Mouse (Mus musculus) kidney, embryonic 16.5 days (tissue): Measurements from ENCODE around the gene Unc45a. TPM values are rescaled to one million over a fixed set of nuclear protein-coding genes. Genes with fewer than 3 reads are reported as not detected.

Experiments
- ATAC-seq: fragments of 200-750 bp; cut with Nextera tagmentation; 2 replicates; pipeline ENCODE4 v1.8.0; 2017; ENCODE audit warnings: moderate TSS enrichment; ENCODE audit not compliant: low FRiP score, low TSS enrichment
- H3K27ac ChIP-seq: fragments of 300-500 bp; sonication (generic); 2 replicates; pipeline ENCODE4 v1.5.1; 2014; ENCODE audit warnings: low read length
- H3K27me3 ChIP-seq: fragments of 300-500 bp; sonication (generic); 2 replicates; pipeline ENCODE4 v1.6.1; 2014; ENCODE audit warnings: low read length, control low read depth, mixed read lengths; ENCODE audit not compliant: insufficient read depth
- H3K36me3 ChIP-seq: fragments of 300-500 bp; sonication (generic); 2 replicates; pipeline ENCODE4 v1.6.1; 2014; ENCODE audit warnings: low read length, control low read depth, mixed read lengths; ENCODE audit not compliant: insufficient read depth
- H3K4me1 ChIP-seq: fragments of 300-500 bp; sonication (generic); 2 replicates; pipeline ENCODE4 v1.6.1; 2014; ENCODE audit warnings: low read length, control low read depth, mixed read lengths; ENCODE audit not compliant: insufficient read depth
- H3K4me2 ChIP-seq: fragments of 300-500 bp; sonication (generic); replicated peaks from 2 replicates; pipeline ENCODE4 v1.6.1; 2014; ENCODE audit warnings: low read depth, low read length
- H3K4me3 ChIP-seq: fragments of 300-500 bp; sonication (generic); 2 replicates; pipeline ENCODE4 v1.5.1; 2014; ENCODE audit warnings: mild to moderate bottlenecking, low read length
- H3K9ac ChIP-seq: fragments of 300-500 bp; sonication (generic); replicated peaks from 2 replicates; pipeline ENCODE4 v1.6.1; 2014; ENCODE audit warnings: low read length
- H3K9me3 ChIP-seq: fragments of 300-500 bp; sonication (generic); 2 replicates; pipeline ENCODE4 v1.6.1; 2016; ENCODE audit warnings: low read length, control low read depth
- WGBS: fragments of 180-500 bp; shearing (Covaris S2); extraction: QIAGEN DNeasy Blood & Tissue Kit; methylation state at CpG from one replicate; pipeline ENCODE4 v1.1.7; 2014; 5-methylcytosine and 5-hydroxymethylcytosine counted together
- polyA plus RNA-seq: library from polyadenylated mRNA; unstranded; fragments of >200 nt; fragmentation: Nextera tagmentation; extraction: Ambion mirVana; gene quantifications from 2 replicates; pipeline ENCODE4 v1.2.1, GENCODE M21; 2015

Gene Unc45a
- polyA plus RNA-seq, 1 experiment from 2014 or later, result 46.5 TPM

DNA sequence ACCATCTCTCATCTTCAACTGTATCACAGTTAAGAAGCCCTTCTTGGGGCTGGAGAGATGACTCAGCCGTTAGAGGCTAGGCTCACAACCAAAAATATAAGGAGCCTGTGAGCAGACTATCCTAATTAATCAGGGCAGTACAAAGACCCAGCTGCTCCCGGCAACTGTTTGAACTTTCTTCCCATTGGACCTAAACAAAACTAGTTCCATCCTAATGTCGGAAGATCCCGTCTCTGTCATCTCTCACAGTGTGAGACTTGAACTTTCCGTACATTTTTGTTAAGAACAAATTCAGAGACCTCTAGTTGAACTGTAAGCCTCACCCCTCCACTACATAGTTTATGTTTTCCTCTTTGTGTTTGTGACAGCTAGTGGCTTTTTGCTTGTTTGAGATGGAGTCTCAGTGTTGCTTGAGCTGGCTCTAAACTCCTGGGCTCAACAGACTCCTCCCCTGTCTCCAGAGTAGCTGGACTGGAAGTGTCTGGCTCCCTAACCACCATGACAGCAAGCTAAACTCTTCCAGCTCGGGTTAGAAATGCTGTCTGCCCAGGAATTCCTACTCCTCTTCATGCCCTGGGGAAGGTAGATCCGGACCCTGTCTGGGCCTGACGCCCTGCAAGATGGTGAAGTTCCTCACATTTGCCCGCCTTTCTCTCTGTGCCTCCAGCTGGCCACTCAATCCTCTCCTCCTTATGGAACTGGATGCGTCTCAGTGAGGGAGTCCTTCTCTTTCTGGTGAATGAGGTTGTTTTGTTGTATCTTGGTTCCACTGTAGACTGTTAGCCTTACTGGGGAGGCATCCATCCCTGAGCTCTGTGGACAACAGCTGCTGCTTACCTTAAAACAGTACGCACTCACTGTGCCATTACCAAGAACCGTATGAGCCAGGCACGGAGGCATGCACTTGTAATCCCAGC lies 7.1 kb upstream of the Unc45a start:
- H3K36me3 ChIP-seq, result peaks cover 20% of the 10 kb centered on the region; the same call in 1 of the 2 replicates

GRCm38 (mm10) chr7:80346830-80347229 lies 6.0 kb upstream of the Unc45a start:
- Histone ChIP-seq H3K27ac (peak overlapping the region; percentile 72; the same call in 1 of the 2 replicates), H3K36me3 (peaks cover 16% of the 10 kb centered on the region; the same call in 1 of the 2 replicates), H3K9me3 (no peaks in the 10 kb centered on the region), H3K4me3 (no peak overlapping the region), H3K27me3 (no peaks in the 10 kb centered on the region), H3K4me2 (no peak overlapping the region), H3K9ac (no peak overlapping the region), H3K4me1 (peaks cover 22% of the 10 kb centered on the region)
- 70% methylated on average over 5 of the region's 5 CpGs for WGBS
- no peak for ATAC-seq

More for the DNA sequence above, 7.1 kb upstream of the Unc45a start:
- Histone ChIP-seq H3K9ac (no peak overlapping the region; the same call in 1 of the 2 replicates), H3K4me2 (no peak overlapping the region), H3K9me3 (no peaks in the 10 kb centered on the region), H3K4me3 (no peak overlapping the region), H3K27ac (peak overlapping the region; percentile 79), H3K27me3 (no peaks in the 10 kb centered on the region), H3K4me1 (peaks cover 18% of the 10 kb centered on the region)
- ATAC-seq, result peak; percentile 49
- 56% methylated on average over 13 of the region's 13 CpGs for WGBS

DNA sequence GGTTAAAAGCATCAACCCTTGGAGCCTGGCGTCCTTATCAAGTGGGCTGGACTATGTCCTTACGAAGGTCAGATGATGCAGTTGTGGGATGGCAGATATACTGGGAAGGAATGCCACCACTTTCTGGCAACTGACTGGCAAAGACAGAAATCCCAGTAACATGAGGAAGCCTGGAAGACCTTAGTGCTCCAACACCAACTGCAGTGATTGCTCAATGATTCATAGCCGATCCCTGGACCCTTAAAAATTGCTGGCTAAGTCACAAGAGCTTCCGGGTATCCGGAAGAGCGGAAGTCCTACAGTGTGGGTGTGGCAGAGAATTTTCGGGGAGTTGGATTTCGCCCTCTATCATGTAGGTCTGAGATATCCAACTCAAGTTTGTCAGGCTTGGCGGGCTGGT lies 5.4 kb upstream of the Unc45a start:
- WGBS, result 85% methylated on average over 9 of the region's 9 CpGs
- Histone ChIP-seq H3K4me1 (peaks cover 23% of the 10 kb centered on the region), H3K27ac (no peak overlapping the region), H3K36me3 (peaks cover 13% of the 10 kb centered on the region; the same call in 1 of the 2 replicates), H3K4me3 (no peak overlapping the region), H3K9me3 (no peaks in the 10 kb centered on the region), H3K4me2 (no peak overlapping the region), H3K27me3 (no peaks in the 10 kb centered on the region), H3K9ac (no peak overlapping the region)
- no peak for ATAC-seq

DNA sequence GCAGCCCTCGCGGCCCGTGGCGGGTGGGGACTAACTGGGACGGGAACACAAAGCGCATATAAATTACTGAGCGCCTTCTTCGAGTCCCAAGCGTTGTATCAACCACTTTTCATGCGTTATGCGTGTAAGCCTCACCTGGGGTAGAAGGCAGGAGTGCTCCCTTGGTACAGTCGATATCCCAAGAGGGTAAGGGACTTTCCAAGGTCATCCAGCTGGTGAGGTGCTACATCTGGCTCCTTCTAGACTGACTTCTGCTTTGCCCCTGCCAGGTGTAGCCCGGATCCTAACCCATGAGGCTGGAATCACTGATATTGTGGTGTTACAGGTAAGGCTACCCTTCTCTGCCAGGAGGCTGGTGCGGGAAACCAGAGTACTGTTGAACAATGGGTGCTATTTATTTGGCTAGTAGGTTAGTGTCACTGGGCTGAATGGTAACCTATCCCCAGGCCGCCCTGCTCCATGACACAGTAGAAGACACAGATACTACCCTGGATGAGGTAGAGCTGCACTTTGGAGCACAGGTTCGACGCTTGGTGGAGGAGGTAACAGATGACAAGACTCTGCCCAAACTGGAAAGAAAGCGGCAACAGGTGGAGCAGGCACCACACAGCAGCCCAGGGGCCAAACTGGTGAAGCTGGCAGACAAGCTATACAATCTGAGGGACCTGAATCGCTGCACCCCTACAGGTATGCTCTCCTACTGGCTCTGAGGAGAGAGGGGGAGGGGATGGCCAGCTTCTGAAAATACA lies 2.6 kb upstream of the Unc45a start:
- peak overlapping the region; percentile 73 for H3K4me2 ChIP-seq
- peak overlapping the region; percentile 66 for H3K4me3 ChIP-seq
- H3K27me3 ChIP-seq, result no peaks in the 10 kb centered on the region
- H3K4me1 ChIP-seq, result peaks cover 41% of the 10 kb centered on the region
- H3K9ac ChIP-seq, result peak overlapping the region; percentile 91
- 27% methylated on average over 19 of the region's 19 CpGs for WGBS
- H3K27ac ChIP-seq, result peak overlapping the region; percentile 67; the same call in 1 of the 2 replicates
- H3K9me3 ChIP-seq, result no peaks in the 10 kb centered on the region
- H3K36me3 ChIP-seq, result peaks cover 3% of the 10 kb centered on the region; the same call in 1 of the 2 replicates
- no peak for ATAC-seq

GRCm38 (mm10) chr7:80342858-80343257 lies 2.1 kb upstream of the Unc45a start, which contains the start of gene Hddc3:
TSS of gene Hddc3 (plus strand) at chr7:80343104.
- peaks cover 3% of the 10 kb centered on the region; the same call in 1 of the 2 replicates for H3K36me3 ChIP-seq
- H3K4me2 ChIP-seq, result peak within 1 kb of the TSS; percentile 73
- under 1% methylated on average over 25 of the region's 25 CpGs for WGBS
- H3K27ac ChIP-seq, result peak within 1 kb of the TSS; percentile 67; the same call in 1 of the 2 replicates
- peaks cover 39% of the 10 kb centered on the region for H3K4me1 ChIP-seq
- no peaks in the 10 kb centered on the region for H3K27me3 ChIP-seq
- H3K9me3 ChIP-seq, result no peaks in the 10 kb centered on the region
- ATAC-seq, result peak; percentile 7; the same call in 1 of the 2 replicates
- H3K4me3 ChIP-seq, result peak within 1 kb of the TSS; percentile 66
- peak within 1 kb of the TSS; percentile 91 for H3K9ac ChIP-seq

- ATAC-seq, result no peak
- Histone ChIP-seq H3K4me3 (no peak overlapping the region), H3K36me3 (peaks cover 4% of the 10 kb centered on the region), H3K4me1 (peaks cover 35% of the 10 kb centered on the region), H3K27ac (no peak overlapping the region), H3K9ac (no peak overlapping the region), H3K4me2 (no peak overlapping the region), H3K9me3 (no peaks in the 10 kb centered on the region), H3K27me3 (no peaks in the 10 kb centered on the region)
- WGBS, result 84% methylated on average over 7 of the region's 7 CpGs
Observed at GRCm38 (mm10) chr7:80341793-80342192, 988 bp upstream of the Unc45a start.

DNA sequence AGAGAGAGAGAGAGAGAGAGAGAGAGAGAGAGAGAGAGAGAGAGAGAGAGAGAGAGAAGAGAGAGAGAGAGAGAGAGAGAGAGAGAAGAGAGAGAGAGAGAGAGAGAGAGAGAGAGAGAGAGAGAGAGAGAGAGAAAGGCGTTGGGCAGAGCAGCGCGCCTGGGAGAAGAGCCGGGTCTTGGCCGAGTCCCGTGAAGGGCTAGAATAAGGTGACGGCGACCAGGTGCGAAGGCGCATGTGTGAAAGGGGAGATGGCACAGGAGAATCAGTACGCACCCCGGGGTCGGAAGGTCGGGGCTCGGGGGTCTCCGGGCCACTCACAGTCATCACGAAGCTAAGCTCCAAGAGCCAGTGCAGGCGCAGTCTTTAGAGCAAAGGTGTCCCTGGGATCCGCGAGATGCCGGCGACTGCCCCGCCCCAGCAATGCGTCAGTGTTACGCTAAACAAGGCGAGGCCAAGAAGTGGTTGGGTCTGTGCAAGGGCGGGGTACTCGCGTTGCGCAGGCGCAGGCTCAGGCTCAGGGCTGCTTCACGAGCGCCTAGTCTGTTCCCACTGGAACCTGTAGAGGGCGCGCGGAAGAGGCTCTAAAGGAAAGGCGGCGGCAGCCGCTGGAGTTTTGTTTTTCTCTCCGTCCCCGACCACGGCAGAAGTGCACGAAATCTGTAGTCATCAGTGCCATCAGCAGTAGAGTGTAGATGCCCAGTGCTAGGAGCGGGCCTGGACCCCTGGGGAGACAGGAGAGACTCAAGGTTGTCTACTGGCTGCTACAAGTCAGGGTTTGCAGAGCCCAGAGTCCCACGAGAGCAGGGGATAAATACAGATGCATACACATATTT lies 794 bp downstream of the Unc45a start:
- H3K9me3 ChIP-seq, result no peaks in the 10 kb centered on the region
- H3K4me3 ChIP-seq, result peak overlapping the region; percentile 80
- H3K27me3 ChIP-seq, result no peaks in the 10 kb centered on the region
- H3K27ac ChIP-seq, result peak overlapping the region; percentile 90
- H3K4me1 ChIP-seq, result peaks cover 32% of the 10 kb centered on the region
- peak; percentile 98 for ATAC-seq
- H3K36me3 ChIP-seq, result peaks cover 19% of the 10 kb centered on the region
- peak overlapping the region; percentile 85 for H3K4me2 ChIP-seq
- under 1% methylated on average over 45 of the region's 45 CpGs for WGBS
- H3K9ac ChIP-seq, result peak overlapping the region; percentile 82

GRCm38 (mm10) chr7:80339371-80339770 lies 1.4 kb downstream of the Unc45a start:
- Histone ChIP-seq H3K4me3 (peak overlapping the region; percentile 80), H3K36me3 (peaks cover 25% of the 10 kb centered on the region), H3K27ac (0 out of 2 replicates have a peak overlapping the region, but pooled peaks have one; percentile 11), H3K9ac (peak overlapping the region; percentile 82), H3K9me3 (no peaks in the 10 kb centered on the region), H3K4me2 (peak overlapping the region; percentile 85), H3K27me3 (no peaks in the 10 kb centered on the region), H3K4me1 (peaks cover 32% of the 10 kb centered on the region)
- ATAC-seq, result no peak
- 6% methylated on average over 16 of the region's 17 CpGs for WGBS

DNA sequence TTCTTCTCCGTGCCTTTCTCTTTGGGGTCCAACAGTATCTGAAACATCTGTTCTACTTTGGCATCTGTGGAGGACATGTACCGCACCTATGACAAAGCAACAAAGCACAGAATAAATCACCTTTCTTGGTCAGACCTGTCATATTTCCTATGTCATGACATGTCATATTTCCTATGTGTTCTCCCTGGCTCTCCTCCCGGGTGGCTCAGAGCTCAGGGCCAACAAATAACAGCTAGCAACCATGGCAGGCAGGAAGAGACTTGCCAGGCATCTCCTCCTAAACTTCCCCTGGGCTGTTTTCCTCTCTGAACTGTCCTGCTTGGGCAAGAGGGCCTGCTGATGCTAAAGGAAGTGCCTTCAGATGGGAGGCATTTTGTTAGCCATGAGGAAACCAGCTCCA lies 3.9 kb downstream of the Unc45a start:
- H3K27ac ChIP-seq, result no peak overlapping the region
- no peak overlapping the region for H3K4me3 ChIP-seq
- 92% methylated on average over 3 of the region's 3 CpGs for WGBS
- 0 out of 2 replicates have a peak, but pooled peaks cover 5% of the 10 kb centered on the region for H3K9me3 ChIP-seq
- ATAC-seq, result no peak
- H3K36me3 ChIP-seq, result peaks cover 48% of the 10 kb centered on the region
- no peak overlapping the region for H3K9ac ChIP-seq
- peaks cover 22% of the 10 kb centered on the region for H3K4me1 ChIP-seq
- no peaks in the 10 kb centered on the region for H3K27me3 ChIP-seq
- no peak overlapping the region for H3K4me2 ChIP-seq
